Mouse (Mus musculus) gastrocnemius, postnatal 25 days (tissue): ENCODE measurements at regions not wholly inside any gene's neighbourhood (a gene's known extent, or its start where the extent isn't known, plus 50 kb on each side); places are given as distances from the start of the nearest gene placed in this dataset.

ENCODE experiments used
- DNase-seq: peaks from one replicate; pipeline ENCODE4 v3.0.0; 2022

GRCm38 (mm10) chr10:124320191-124321110, 1056.7 kb downstream of the Fam19a2 start:
- peak; percentile 5 for DNase-seq

GRCm38 (mm10) chr10:124332491-124332890, 1056.8 kb downstream of the Slc16a7 start:
- no peak for DNase-seq

DNA sequence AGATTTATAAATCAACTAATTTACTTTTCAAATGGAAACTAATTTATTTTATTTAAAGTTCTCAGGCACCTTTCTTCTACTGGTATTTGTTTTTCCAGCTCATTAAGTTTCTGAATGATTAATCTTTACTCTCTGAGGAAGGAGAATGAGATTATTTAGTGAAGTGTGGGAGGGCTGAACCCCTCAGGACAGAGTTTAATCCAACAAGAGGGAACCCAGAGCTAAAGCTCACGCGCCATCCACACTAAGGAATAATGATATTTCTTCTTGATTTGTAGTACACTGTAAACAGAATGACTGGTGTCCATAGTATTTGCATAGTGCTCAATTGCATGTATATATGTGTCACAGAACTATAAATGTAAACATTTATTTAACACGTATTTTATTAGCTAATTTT, 1050.3 kb downstream of the Slc16a7 start:
- DNase-seq, result no peak

- DNase-seq, result peak; percentile 10
Observed at GRCm38 (mm10) chr10:124349300-124349699, 1040.0 kb downstream of the Slc16a7 start.

DNA sequence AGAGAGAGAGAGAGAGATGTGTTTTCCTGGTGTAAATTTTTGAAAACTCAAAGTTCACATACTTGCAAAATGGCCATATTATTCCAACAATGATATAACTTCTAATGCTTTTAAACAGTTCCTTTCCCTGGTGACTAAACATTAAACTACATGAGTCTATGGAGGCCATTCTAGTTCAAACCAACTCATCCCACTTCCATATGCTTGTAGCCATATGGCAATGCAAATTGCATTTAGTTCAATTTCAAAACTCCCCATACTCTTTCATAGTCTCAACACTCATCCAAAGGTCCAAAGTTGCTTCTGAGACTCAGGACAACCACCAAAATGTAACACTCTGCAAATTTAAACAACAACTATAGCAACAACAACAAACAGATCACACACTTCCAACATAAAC, 1026.5 kb downstream of the Slc16a7 start:
- DNase-seq, result no peak

- DNase-seq, result no peak
Observed at GRCm38 (mm10) chr10:124370994-124371393, 1018.3 kb downstream of the Slc16a7 start.

DNA sequence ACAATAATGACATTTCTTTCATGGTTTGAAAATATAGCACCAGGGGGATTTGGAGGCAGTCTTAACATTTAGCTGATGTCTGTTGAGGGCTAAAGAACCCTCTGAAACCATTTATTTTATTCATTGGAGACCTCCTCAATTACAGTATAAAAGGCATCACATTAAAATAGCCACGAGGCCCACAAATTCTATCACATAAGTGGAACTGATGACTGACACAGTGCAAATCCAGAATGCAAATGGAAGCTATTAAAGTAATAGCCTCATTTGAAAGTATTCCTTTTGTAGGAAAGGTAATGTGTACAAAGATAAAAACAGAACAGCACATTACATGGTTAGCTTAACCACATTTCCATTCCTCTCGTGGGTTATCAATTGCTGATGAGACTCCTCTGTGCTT, 986.6 kb downstream of the Slc16a7 start:
- no peak for DNase-seq

- DNase-seq, result no peak
Observed at GRCm38 (mm10) chr10:124409633-124410032, 979.6 kb downstream of the Slc16a7 start.

GRCm38 (mm10) chr10:124416531-124416930, 972.7 kb downstream of the Slc16a7 start:
- no peak for DNase-seq

DNA sequence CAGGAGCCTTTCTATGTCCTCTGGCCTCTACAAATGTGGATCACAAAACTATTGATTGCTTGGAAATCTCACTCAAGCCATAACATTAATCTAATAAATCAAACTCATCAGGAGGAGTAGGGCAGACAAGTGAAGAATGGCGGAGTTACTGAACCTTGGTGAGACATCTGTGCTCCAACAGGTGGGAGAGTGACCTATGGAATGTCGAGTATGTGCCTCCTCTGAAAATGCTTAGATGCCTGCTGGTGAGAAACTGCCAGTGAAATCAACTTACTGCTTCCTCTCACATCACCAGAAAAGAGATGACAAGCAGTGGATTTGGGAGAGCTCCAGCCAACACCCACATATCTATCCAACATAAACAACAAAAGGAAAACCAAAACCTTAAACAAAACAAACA, 965.8 kb downstream of the Slc16a7 start:
- no peak for DNase-seq
